Mouse (Mus musculus) gastrocnemius, postnatal 4 days (tissue): ENCODE measurements around the gene Zfp462. TPM values are rescaled to one million over a fixed set of nuclear protein-coding genes. Genes with fewer than 3 reads are reported as not detected.
A peak's percentile ranks its signal among the peaks of the same experiment; 100 is the strongest.
"Not testable (repeated sequence)": the region's sequence is repeated elsewhere in the genome, so short reads cannot be mapped to it uniquely, and the experiment has no call there.

Experiments used
- DNase-seq, 2 experiments: peaks; one replicate each; pipeline ENCODE4 v3.0.0; 2021 to 2022; ENCODE audit warnings: low spot score in 2 of 2, mixed read lengths in 2 of 2
- long read RNA-seq, 2 experiments: library from polyadenylated mRNA; stranded (forward); transcript quantifications; one replicate each; pipeline ENCODE4 v2.0.0; 2021
- total RNA-seq, 2 experiments: library from RNA; stranded (reverse); gene quantifications; 2 replicates each; pipeline ENCODE4 v1.2.3; 2021

The Zfp462 gene
- total RNA-seq, result 10 to 100 TPM; 44.3 to 46.1 TPM
- long read RNA-seq, experiment 1, partial matches to known transcripts, result 1 of 3 reads
- long read RNA-seq, experiment 1, other reads (novel, unspliced or antisense), result 2 of 3 reads
- long read RNA-seq, experiment 2, partial matches to known transcripts, result 0 of 3 reads
- long read RNA-seq, experiment 2, other reads (novel, unspliced or antisense), result 3 of 3 reads

DNA sequence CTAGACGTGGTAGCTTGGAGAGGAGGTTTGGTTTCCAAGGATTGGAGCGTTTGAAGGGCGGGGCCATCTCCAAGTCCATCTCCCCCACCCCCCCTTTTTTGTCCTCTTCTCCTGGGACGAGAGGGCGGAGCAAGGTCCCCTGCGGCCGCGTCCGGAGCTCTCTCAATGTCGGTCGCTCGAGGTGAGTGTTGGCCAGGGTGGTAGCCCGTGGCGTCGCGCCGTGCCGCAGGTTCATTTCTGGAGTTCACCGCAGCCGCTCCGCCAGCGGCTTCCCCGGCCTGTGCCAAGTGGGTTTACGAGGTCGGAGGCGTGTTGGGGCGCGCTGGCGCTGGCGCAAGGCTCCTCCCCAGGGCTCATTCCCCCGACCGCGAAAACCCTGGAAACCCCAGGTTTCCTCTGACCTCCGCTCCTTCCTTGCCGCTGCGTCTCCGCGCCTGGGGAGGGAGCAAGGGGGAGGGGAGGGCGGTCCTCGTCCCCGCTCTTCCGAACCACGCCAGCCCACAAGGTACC is at the start of gene Zfp462:
Zfp462 (plus strand) TSS at position 128 of the 510 bp plus-strand sequence.
- peak; percentile 54 to 62 for DNase-seq

DNA sequence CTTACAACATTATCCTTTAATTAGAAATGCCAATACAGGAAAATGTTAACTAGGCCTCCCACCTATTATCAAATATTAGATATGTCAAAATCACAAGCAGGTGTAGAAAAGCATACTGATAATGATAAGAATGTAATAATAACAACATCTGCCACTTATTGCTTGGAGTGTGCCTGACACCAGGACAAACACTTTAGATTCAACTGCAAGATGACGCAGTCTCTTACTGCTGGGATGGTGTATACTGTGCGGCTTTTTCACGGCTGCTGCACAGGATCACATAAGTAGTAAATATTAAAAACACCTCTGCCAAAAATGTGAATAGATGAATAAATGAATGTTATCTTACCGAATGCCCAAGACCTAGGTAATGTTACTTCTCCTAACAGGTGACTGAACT is 48.8 kb upstream of the Zfp462 start:
- no peak for DNase-seq

GRCm38 (mm10) chr4:54904641-54905040 is 40.2 kb upstream of the Zfp462 start:
- DNase-seq, result no peak

GRCm38 (mm10) chr4:54905399-54905953 is 39.4 kb upstream of the Zfp462 start:
- DNase-seq, result no peak

- DNase-seq, result no peak
Observed at GRCm38 (mm10) chr4:54910300-54910699, 34.5 kb upstream of the Zfp462 start.

DNA sequence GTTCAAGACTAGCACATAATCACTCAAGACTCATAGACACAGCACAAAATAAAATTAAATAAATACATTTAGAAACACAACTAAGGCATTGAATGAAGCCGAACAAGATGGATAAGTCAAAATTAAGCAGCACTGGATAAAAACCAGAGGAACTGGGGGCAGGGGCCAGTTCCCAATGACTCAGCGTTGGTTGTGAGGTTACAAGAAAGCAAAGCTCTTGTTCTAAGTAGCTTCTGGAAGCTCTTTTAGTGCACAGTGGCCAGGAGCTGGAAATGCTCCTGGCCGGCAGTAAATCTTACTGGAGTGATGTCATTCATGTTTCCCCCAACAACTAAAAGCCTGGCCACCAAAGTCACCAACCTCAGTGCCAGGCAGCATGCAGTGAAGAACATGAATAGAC is 26.6 kb upstream of the Zfp462 start:
- no peak for DNase-seq

DNA sequence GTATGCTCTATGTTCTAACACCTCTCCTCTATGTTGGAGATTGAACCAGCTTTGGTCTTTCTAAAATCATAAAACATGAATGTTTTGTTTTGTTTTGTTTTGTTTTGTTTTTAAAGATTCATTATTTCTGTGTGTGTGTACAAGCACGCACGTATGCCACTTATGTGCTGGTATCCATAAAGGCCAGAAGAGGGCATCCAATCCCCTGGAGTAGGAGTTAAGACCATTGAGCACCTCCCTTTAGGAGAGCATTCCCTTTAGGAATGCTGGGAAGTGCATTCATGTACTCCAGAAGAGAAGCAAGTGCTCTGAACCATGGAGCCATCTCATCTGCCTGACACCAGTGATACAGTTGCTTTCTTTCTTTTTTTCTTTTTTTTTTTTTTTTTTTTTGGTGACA is 21.5 kb upstream of the Zfp462 start:
- DNase-seq, result no peak

DNA sequence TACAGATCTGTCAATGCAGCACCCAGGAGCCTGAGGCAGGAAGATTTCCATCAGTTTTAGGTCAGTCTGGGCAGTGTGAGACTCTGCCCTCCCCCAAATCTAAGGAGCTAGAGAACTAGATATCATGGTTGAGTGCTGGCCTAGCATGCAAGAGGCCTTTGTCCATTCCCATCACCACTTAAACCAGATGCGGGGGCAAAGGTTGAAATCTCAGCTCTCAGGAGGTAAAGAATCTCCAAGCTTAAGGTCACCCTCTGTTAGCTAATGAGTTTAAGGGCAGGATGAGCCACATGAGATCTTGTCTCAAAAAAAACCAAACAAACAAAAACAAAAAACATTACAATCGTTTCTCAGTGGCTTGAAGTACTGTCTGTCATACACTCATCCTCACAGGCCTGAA is 20.5 kb upstream of the Zfp462 start:
- no peak for DNase-seq

GRCm38 (mm10) chr4:54926456-54926855 is 18.4 kb upstream of the Zfp462 start:
- not testable (repeated sequence) for DNase-seq

DNA sequence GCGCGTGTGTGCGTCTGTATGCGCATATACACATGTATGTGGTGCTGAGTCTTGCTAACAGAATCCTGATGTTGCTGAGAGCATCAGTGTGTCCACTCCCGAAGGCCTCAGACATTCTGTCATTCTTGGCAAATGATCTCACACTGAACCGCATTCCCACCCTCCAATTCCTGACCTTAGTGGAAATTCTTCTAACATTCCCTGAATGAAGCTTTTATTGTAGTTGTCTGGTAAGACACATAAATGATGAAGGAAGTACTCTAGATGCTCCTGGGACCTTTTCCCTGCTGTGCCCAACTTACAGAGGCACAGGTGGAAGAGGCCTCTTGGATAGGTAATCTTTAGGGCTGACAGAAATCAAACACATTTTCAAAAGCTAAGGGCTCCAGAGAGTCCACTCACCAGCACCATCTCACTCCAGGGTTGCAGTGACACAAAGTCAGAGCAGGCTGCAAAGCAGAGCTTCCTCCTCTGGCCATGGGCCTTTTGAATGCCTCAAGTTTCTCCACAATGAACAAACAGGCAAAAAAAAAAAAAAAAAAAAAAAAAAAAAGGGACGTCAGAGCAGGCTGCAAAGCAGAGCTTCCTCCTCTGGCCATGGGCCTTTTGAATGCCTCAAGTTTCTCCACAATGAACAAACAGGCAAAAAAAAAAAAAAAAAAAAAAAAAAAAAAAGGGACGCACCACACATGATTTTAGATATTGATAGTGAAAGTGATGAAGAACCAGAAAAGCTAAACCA is 17.4 kb upstream of the Zfp462 start:
- DNase-seq, result not testable (repeated sequence)

DNA sequence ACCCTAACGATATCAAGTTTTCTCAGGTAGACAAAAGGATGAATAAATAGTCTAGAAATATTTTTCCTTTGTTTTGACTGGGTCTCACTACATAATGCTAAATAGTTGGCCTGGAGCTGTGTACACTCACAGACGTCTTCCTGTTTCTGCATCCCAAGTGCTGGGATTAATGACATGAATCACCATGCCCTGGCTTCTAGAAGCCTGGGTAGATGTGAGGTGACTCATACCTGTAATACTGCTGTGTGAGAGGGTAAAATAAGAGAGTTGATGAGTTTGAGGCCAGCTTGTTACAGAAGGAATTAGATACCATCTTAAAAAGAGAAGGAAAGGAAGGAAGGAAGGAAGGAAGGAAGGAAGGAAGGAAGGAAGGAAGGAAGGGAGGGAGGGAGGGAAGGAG is 15.2 kb upstream of the Zfp462 start:
- no peak for DNase-seq

GRCm38 (mm10) chr4:54932668-54933067 is 12.2 kb upstream of the Zfp462 start:
- no peak for DNase-seq

DNA sequence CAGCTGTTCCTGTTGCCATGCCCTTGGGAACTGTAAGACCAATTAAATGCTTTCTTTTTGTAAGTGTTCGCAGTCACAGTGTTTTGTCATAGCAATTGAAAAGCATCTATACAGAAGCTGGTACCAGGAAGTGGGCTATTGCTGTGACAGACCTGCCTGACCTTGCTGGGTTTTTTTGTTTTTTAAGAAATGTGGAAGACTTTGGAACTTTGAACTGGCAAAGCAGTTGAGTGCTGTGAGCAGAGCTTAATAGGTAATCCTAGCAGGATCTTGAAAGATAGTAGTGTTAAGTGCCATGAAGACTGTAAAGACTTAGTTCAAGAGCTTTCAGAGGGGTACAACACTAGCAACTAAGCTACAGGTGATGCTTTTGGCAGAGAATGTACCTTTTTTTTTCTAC is 7.7 kb upstream of the Zfp462 start:
- DNase-seq, result no peak

GRCm38 (mm10) chr4:54945603-54946445 is 976 bp downstream of the Zfp462 start:
- peak in 1 of 2 experiments; percentile 51 for DNase-seq

- DNase-seq, result no peak
Observed at GRCm38 (mm10) chr4:54946662-54947055, 1.8 kb downstream of the Zfp462 start.

- peak in 1 of 2 experiments; percentile 49 for DNase-seq
Observed at GRCm38 (mm10) chr4:54947056-54947990, 2.5 kb downstream of the Zfp462 start.

DNA sequence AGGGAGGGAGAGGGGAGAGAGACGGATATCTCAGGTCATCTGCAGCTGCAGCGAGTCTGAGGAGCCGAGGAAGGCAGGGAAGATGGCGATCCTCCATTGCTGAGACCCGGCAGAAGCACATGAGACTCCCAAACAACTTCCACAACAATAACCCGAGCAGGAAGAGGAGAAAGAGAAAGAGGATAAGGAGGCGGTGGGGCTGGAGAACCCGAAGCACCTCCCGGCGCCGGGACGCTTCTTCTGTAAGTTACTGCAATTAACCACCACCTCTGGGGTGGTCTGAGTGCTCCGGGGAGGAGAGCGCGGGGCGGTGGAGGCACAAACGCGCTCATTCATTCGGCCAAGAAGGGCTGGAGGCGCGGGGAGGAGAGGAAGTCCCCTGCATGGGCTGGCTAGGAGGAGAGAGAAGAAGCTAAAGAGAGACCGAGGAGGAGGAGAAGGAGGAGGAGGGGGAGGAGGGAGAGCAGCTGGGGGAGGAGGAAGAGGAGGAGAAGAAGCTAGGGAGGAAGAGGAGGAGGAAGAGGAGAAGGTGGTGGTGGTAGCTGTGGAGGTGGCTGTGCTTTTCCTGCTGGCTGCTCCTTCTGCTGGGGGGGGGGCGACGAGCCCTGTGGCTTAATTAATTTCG is 3.3 kb downstream of the Zfp462 start:
- peak in 1 of 2 experiments; percentile 59 for DNase-seq

GRCm38 (mm10) chr4:54948616-54949560 is 4.0 kb downstream of the Zfp462 start:
- peak; percentile 43 to 53 for DNase-seq

DNA sequence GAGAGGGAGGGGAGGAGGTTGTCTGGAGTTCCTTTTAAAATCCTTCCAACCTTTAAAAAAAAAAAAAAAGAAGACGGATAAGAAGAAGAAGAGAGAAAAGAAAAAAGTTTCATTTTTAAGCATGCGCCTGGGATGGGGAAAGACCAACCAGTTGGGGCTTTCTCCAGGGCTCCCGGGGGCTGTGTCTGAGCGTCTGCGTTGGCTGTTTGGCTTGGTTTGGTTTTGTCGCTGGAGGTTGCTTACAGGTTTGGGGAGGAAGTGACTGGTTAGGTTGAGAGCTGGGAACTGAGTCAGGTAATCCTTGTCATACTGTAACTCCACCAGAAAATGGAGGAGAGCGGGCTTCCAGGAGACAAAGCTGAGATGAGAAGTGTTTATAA is 4.7 kb downstream of the Zfp462 start:
- peak in 1 of 2 experiments; percentile 27 for DNase-seq
